19 mouse cellular contexts compared by ENCODE assay signal in genomic region chr15:79251168-79251567, GRCm38 (mm10). TPM values are rescaled to one million over a fixed set of nuclear protein-coding genes. Genes with fewer than 3 reads are reported as not detected.
A peak's percentile ranks its signal among the peaks of the same experiment; 100 is the strongest.
DNase-seq lines count a peak whose midpoint lies in the region; ATAC-seq and TF ChIP-seq lines count a peak whose summit lies in the region.
"Had no signal": no experiment of that assay in that cellular context is flagged by ENCODE, and none has a peak within 500 bp of the region (broad histone marks: within the 10 kb centered on the region; RNA-seq: fewer than 3 reads in every experiment).

No protein-coding gene starts in this region.

- H3K4me1 ChIP-seq in limb, embryonic 11.5 days (ENCODE audit: control insufficient read depth, insufficient read depth, low read length), result peaks cover 6% of the 10 kb centered on the region
- peaks cover 42% of the 10 kb centered on the region for H3K4me1 ChIP-seq in limb, embryonic 10.5 days
- peaks cover 17% of the 10 kb centered on the region for H3K4me1 ChIP-seq in intestine, embryonic 15.5 days (replicated peaks)
- peaks cover 14% of the 10 kb centered on the region for H3K4me1 ChIP-seq in liver, postnatal 0 days (ENCODE audit: insufficient read depth)

- H3K4me2 ChIP-seq in limb, embryonic 11.5 days (ENCODE audit: low read depth, severe bottlenecking), result no peak overlapping the region
- no peak overlapping the region for H3K4me2 ChIP-seq in intestine, embryonic 15.5 days (replicated peaks)
- H3K4me2 ChIP-seq in liver, postnatal 0 days (ENCODE audit: low read depth, low read length), result no peak overlapping the region

- ATAC-seq in frontal cortex, adult (ENCODE audit: low TSS enrichment), result peak; percentile 70
- ATAC-seq in limb, embryonic 11.5 days (ENCODE audit: insufficient number of reproducible peaks, low FRiP score, low TSS enrichment, low read depth), result 0 out of 2 replicates have a peak, but pooled peaks have one; percentile 6
- ATAC-seq in intestine, embryonic 15.5 days, result 0 out of 2 replicates have a peak, but pooled peaks have one; percentile 3
- no peak for ATAC-seq in liver, postnatal 0 days
- ATAC-seq: inflammation-experienced regulatory T-cells, adult 6 months had no signal

- TF ChIP-seq CTCF in liver, postnatal 0 days (IDR thresholded peaks at IDR 0.05; ENCODE audit: low read depth), result no peak

- no peaks in the 10 kb centered on the region for H3K9me3 ChIP-seq in limb, embryonic 11.5 days (ENCODE audit: control insufficient read depth, low read length)
- no peaks in the 10 kb centered on the region for H3K9me3 ChIP-seq in limb, embryonic 10.5 days (replicated peaks)
- H3K9me3 ChIP-seq in intestine, embryonic 15.5 days, result no peaks in the 10 kb centered on the region
- H3K9me3 ChIP-seq in liver, postnatal 0 days (ENCODE audit: low read length), result no peaks in the 10 kb centered on the region
- H3K9me3 ChIP-seq: embryonic facial prominence, embryonic 15.5 days; heart, embryonic 13.5 days had no signal

- no peak for DNase-seq in frontal cortex, postnatal 10 days (ENCODE audit: low spot score in 2 of 2)
- no peak for DNase-seq in limb, embryonic 11.5 days (ENCODE audit: low spot score)
- DNase-seq in limb, embryonic 10.5 days (ENCODE audit: low spot score), result no peak
- peak; percentile 74 for DNase-seq in brain, adult 2 months (ENCODE audit: low read depth, low spot score)
- no peak for DNase-seq in left cerebral cortex, adult 11 months (ENCODE audit: low spot score)
- DNase-seq in liver, postnatal 0 days, result no peak
- DNase-seq: adrenal gland, adult 2 months; B cell, adult 2 months; cerebellum, adult 9-10 months; liver; lung, adult 18-20 months; lung, postnatal 36 days had no signal

- H3K27ac ChIP-seq in limb, embryonic 11.5 days (replicated peaks; ENCODE audit: low read depth, low read length), result no peak overlapping the region
- no peak overlapping the region for H3K27ac ChIP-seq in limb, embryonic 10.5 days
- H3K27ac ChIP-seq in intestine, embryonic 15.5 days, result no peak overlapping the region
- no peak overlapping the region for H3K27ac ChIP-seq in liver, postnatal 0 days (ENCODE audit: low read depth)
- H3K27ac ChIP-seq: embryonic facial prominence, embryonic 15.5 days; heart, embryonic 13.5 days had no signal

- H3K4me3 ChIP-seq in limb, embryonic 11.5 days (ENCODE audit: low read depth, low read length), result no peak overlapping the region
- H3K4me3 ChIP-seq in limb, embryonic 10.5 days, result no peak overlapping the region
- H3K4me3 ChIP-seq in intestine, embryonic 15.5 days (replicated peaks), result no peak overlapping the region
- H3K4me3 ChIP-seq in liver, postnatal 0 days (ENCODE audit: low read depth, low read length), result no peak overlapping the region

- H3K9ac ChIP-seq in limb, embryonic 11.5 days (ENCODE audit: low read length), result no peak overlapping the region
- H3K9ac ChIP-seq in intestine, embryonic 15.5 days, result no peak overlapping the region
- H3K9ac ChIP-seq in liver, postnatal 0 days (replicated peaks), result no peak overlapping the region

- WGBS in limb, embryonic 11.5 days, result 54% methylated on average over 7 of the region's 7 CpGs
- WGBS in limb, embryonic 10.5 days, result 54% methylated on average over 7 of the region's 7 CpGs
- WGBS in intestine, embryonic 15.5 days, result 57% methylated on average over 7 of the region's 7 CpGs
- 53% methylated on average over 7 of the region's 7 CpGs for WGBS in liver, postnatal 0 days (ENCODE audit: insufficient replicate concordance)

- no peaks in the 10 kb centered on the region; the same call in 1 of the 2 replicates for H3K36me3 ChIP-seq in limb, embryonic 11.5 days (ENCODE audit: control insufficient read depth, insufficient read depth, low read length)
- peaks cover 30% of the 10 kb centered on the region for H3K36me3 ChIP-seq in limb, embryonic 10.5 days
- H3K36me3 ChIP-seq in intestine, embryonic 15.5 days, result peaks cover 4% of the 10 kb centered on the region; the same call in 1 of the 2 replicates
- H3K36me3 ChIP-seq in liver, postnatal 0 days (replicated peaks; ENCODE audit: insufficient read depth, low read length), result peaks cover 12% of the 10 kb centered on the region

- peaks cover 32% of the 10 kb centered on the region for H3K27me3 ChIP-seq in limb, embryonic 11.5 days (ENCODE audit: control insufficient read depth, insufficient read depth, low read length)
- H3K27me3 ChIP-seq in limb, embryonic 10.5 days (ENCODE audit: low read depth, poor library complexity, severe bottlenecking), result peaks cover 61% of the 10 kb centered on the region
- peaks cover 34% of the 10 kb centered on the region for H3K27me3 ChIP-seq in intestine, embryonic 15.5 days (replicated peaks)
- peaks cover 30% of the 10 kb centered on the region for H3K27me3 ChIP-seq in liver, postnatal 0 days (ENCODE audit: insufficient read depth, low read length)

- TF ChIP-seq EP300 in liver, postnatal 0 days (IDR thresholded peaks at IDR 0.05; ENCODE audit: low read depth), result no peak

RNA-seq across cellular contexts. Expression of gene Slc16a8, which starts 3.4 kb away (rescaled TPM):
- not detected in 2 replicates for polyA plus RNA-seq in limb, embryonic 11.5 days (2014; fragmentation: Nextera tagmentation; extraction: Ambion mirVana)
- polyA plus RNA-seq in limb, embryonic 10.5 days (2016; fragmentation: Nextera tagmentation; extraction: Ambion mirVana), result 0.16 TPM in 1 of 2 replicates, not detected in the other
- 0.16 TPM in 1 of 2 replicates, not detected in the other for polyA plus RNA-seq in intestine, embryonic 15.5 days (2015; fragmentation: Nextera tagmentation; extraction: Ambion mirVana)
- polyA plus RNA-seq in liver, postnatal 0 days (2015; fragmentation: Nextera tagmentation; extraction: Ambion mirVana), result not detected in 2 replicates
- polyA plus RNA-seq: inflammation-experienced regulatory T-cells, adult 6 months; neural tube, embryonic 11.5 days; testis, adult 2 months had no signal

RNA-seq across cellular contexts. Expression of gene Gm49486, which starts 22.0 kb away (rescaled TPM):
- polyA plus RNA-seq in limb, embryonic 11.5 days (2014; fragmentation: Nextera tagmentation; extraction: Ambion mirVana), result 0.43 and 0.47 TPM in 2 replicates
- polyA plus RNA-seq in limb, embryonic 10.5 days (2016; fragmentation: Nextera tagmentation; extraction: Ambion mirVana), result 0.11 and 0.48 TPM in 2 replicates
- 0.27 and 0.35 TPM in 2 replicates for polyA plus RNA-seq in intestine, embryonic 15.5 days (2015; fragmentation: Nextera tagmentation; extraction: Ambion mirVana)
- 0.08 TPM in 2 replicates for polyA plus RNA-seq in liver, postnatal 0 days (2015; fragmentation: Nextera tagmentation; extraction: Ambion mirVana)
- polyA plus RNA-seq: adrenal gland, adult 2 months; inflammation-experienced regulatory T-cells, adult 6 months had no signal

RNA-seq across cellular contexts. Expression of gene Pick1, which starts 22.2 kb away (rescaled TPM):
- polyA plus RNA-seq in limb, embryonic 11.5 days (2014; fragmentation: Nextera tagmentation; extraction: Ambion mirVana), result 23.6 and 25.0 TPM in 2 replicates
- polyA plus RNA-seq in limb, embryonic 10.5 days (2016; fragmentation: Nextera tagmentation; extraction: Ambion mirVana), result 38.3 and 52.5 TPM in 2 replicates
- 44.2 and 50.1 TPM in 2 replicates for polyA plus RNA-seq in intestine, embryonic 15.5 days (2015; fragmentation: Nextera tagmentation; extraction: Ambion mirVana)
- 11.5 and 12.2 TPM in 2 replicates for polyA plus RNA-seq in liver, postnatal 0 days (2015; fragmentation: Nextera tagmentation; extraction: Ambion mirVana)

RNA-seq across cellular contexts. Expression of gene Baiap2l2, which starts 34.2 kb away (rescaled TPM):
- polyA plus RNA-seq in limb, embryonic 11.5 days (2014; fragmentation: Nextera tagmentation; extraction: Ambion mirVana), result 0.88 and 3.3 TPM in 2 replicates
- polyA plus RNA-seq in limb, embryonic 10.5 days (2016; fragmentation: Nextera tagmentation; extraction: Ambion mirVana), result 2.6 and 3.1 TPM in 2 replicates
- 12.3 and 14.7 TPM in 2 replicates for polyA plus RNA-seq in intestine, embryonic 15.5 days (2015; fragmentation: Nextera tagmentation; extraction: Ambion mirVana)
- 1.2 and 2.1 TPM in 2 replicates for polyA plus RNA-seq in liver, postnatal 0 days (2015; fragmentation: Nextera tagmentation; extraction: Ambion mirVana)
